Mouse (Mus musculus): ENCODE results near the gene Abhd2.

Gene Abhd2

GRCm38 (mm10) chr7:79318110-79318801 is 45.3 kb downstream of the Abhd2 start:
- peak; percentile 84 for DNase-seq (ENCODE audit: low spot score)

GRCm38 (mm10) chr7:79323855-79324254 is 50.9 kb downstream of the Abhd2 start:
- DNase-seq (ENCODE audit: low spot score): no peak

- no peak for DNase-seq (ENCODE audit: low spot score)
Measured at GRCm38 (mm10) chr7:79328769-79329168, 55.8 kb downstream of the Abhd2 start.

GRCm38 (mm10) chr7:79331197-79331596 is 58.2 kb downstream of the Abhd2 start:
- no peak for DNase-seq (ENCODE audit: low spot score)

GRCm38 (mm10) chr7:79333419-79333818 is 60.4 kb downstream of the Abhd2 start:
- DNase-seq (ENCODE audit: low spot score): no peak

- peak; percentile 21 for DNase-seq (ENCODE audit: low spot score)
Measured at GRCm38 (mm10) chr7:79336362-79336910, 63.4 kb downstream of the Abhd2 start.

- DNase-seq (ENCODE audit: low spot score): peak; percentile 69
Measured at GRCm38 (mm10) chr7:79345902-79346301, 72.9 kb downstream of the Abhd2 start.

GRCm38 (mm10) chr7:79346555-79347075 is 73.6 kb downstream of the Abhd2 start:
- no peak for DNase-seq (ENCODE audit: low spot score)

GRCm38 (mm10) chr7:79347108-79347813 is 74.3 kb downstream of the Abhd2 start:
- no peak for DNase-seq (ENCODE audit: low spot score)

GRCm38 (mm10) chr7:79348816-79349215 is 75.8 kb downstream of the Abhd2 start:
- DNase-seq (ENCODE audit: low spot score): no peak

- peak; percentile 80 for DNase-seq (ENCODE audit: low spot score)
Measured at GRCm38 (mm10) chr7:79349738-79350386, 76.9 kb downstream of the Abhd2 start.

- peak; percentile 23 for DNase-seq (ENCODE audit: low spot score)
Measured at GRCm38 (mm10) chr7:79358350-79359182, 85.6 kb downstream of the Abhd2 start.

- no peak for DNase-seq (ENCODE audit: low spot score)
Measured at GRCm38 (mm10) chr7:79359183-79359435, 86.1 kb downstream of the Abhd2 start.

- DNase-seq (ENCODE audit: low spot score): no peak
Measured at GRCm38 (mm10) chr7:79360056-79360455, 87.1 kb downstream of the Abhd2 start.

- DNase-seq (ENCODE audit: low spot score): no peak
Measured at GRCm38 (mm10) chr7:79362208-79362607, 89.2 kb downstream of the Abhd2 start.

GRCm38 (mm10) chr7:79362830-79363229 is 89.8 kb downstream of the Abhd2 start:
- no peak for DNase-seq (ENCODE audit: low spot score)

- peak; percentile 39 for DNase-seq (ENCODE audit: low spot score)
Measured at GRCm38 (mm10) chr7:79363370-79364043, 90.5 kb downstream of the Abhd2 start.

GRCm38 (mm10) chr7:79368664-79369063 is 95.7 kb downstream of the Abhd2 start:
- DNase-seq (ENCODE audit: low spot score): no peak

- DNase-seq (ENCODE audit: low spot score): no peak
Measured at GRCm38 (mm10) chr7:79369416-79369815, 96.4 kb downstream of the Abhd2 start.

GRCm38 (mm10) chr7:79371321-79371879 is 98.4 kb downstream of the Abhd2 start:
- DNase-seq (ENCODE audit: low spot score): peak; percentile 69

GRCm38 (mm10) chr7:79374017-79374416 is 101.0 kb downstream of the Abhd2 start:
- DNase-seq (ENCODE audit: low spot score): no peak

All from MN1 (cell line).